Mouse (Mus musculus) stomach, embryonic 15.5 days (tissue): ENCODE results near the gene Racgap1. TPM values are rescaled to one million over a fixed set of nuclear protein-coding genes. Genes with fewer than 3 reads are reported as not detected.

Experiments used
- ATAC-seq: fragments of 200-750 bp; cut with Nextera tagmentation; 2 replicates; pipeline ENCODE4 v1.8.0; 2017; ENCODE audit warnings: low read depth, moderate number of reproducible peaks, moderate TSS enrichment; ENCODE audit not compliant: insufficient read depth, low FRiP score
- H3K27ac ChIP-seq: fragments of 300-500 bp; sonication (generic); 2 replicates; pipeline ENCODE4 v1.5.1; 2015; ENCODE audit warnings: mild to moderate bottlenecking, inconsistent platforms
- H3K27me3 ChIP-seq: fragments of 300-500 bp; sonication (generic); replicated peaks from 2 replicates; pipeline ENCODE4 v1.6.1; 2015; ENCODE audit warnings: inconsistent platforms
- H3K36me3 ChIP-seq: fragments of 300-500 bp; sonication (generic); 2 replicates; pipeline ENCODE4 v1.6.1; 2015; ENCODE audit warnings: inconsistent platforms
- H3K4me1 ChIP-seq: fragments of 300-500 bp; sonication (generic); 2 replicates; pipeline ENCODE4 v1.6.1; 2015; ENCODE audit warnings: inconsistent platforms
- H3K4me2 ChIP-seq: fragments of 300-500 bp; sonication (generic); 2 replicates; pipeline ENCODE4 v1.6.1; 2015; ENCODE audit warnings: mild to moderate bottlenecking, inconsistent platforms
- H3K4me3 ChIP-seq: fragments of 300-500 bp; sonication (generic); replicated peaks from 2 replicates; pipeline ENCODE4 v1.5.1; 2015; ENCODE audit warnings: inconsistent platforms
- H3K9ac ChIP-seq: fragments of 300-500 bp; sonication (generic); 2 replicates; pipeline ENCODE4 v1.6.1; 2015; ENCODE audit warnings: inconsistent platforms
- H3K9me3 ChIP-seq: fragments of 300-500 bp; sonication (generic); 2 replicates; pipeline ENCODE4 v1.6.1; 2016; ENCODE audit warnings: inconsistent platforms
- WGBS: fragments of 180-500 bp; shearing (Covaris S2); methylation state at CpG from one replicate; pipeline ENCODE4 v1.1.7; 2015; 5-methylcytosine and 5-hydroxymethylcytosine counted together
- polyA plus RNA-seq: library from polyadenylated mRNA; unstranded; fragments of >200 nt; fragmentation: Nextera tagmentation; extraction: Ambion mirVana; gene quantifications from 2 replicates; pipeline ENCODE4 v1.2.1, GENCODE M21; 2015

The Racgap1 gene
- 115 and 124 TPM in 2 replicates for polyA plus RNA-seq

- Histone ChIP-seq H3K4me1 (peaks cover 31% of the 10 kb centered on the region), H3K27ac (peak within 1 kb of the TSS; percentile 45), H3K4me3 (peak within 1 kb of the TSS; percentile 87), H3K9me3 (no peaks in the 10 kb centered on the region), H3K36me3 (no peaks in the 10 kb centered on the region), H3K4me2 (peak within 1 kb of the TSS; percentile 82), H3K27me3 (peaks cover 17% of the 10 kb centered on the region), H3K9ac (peak within 1 kb of the TSS; percentile 61)
- ATAC-seq = peak; percentile 94
- WGBS = under 1% methylated on average over 56 of the region's 68 CpGs
Measured at GRCm38 (mm10) chr15:99651163-99651872, at the start of gene Racgap1. Gene Racgap1 (minus strand): TSS chr15:99651656.

DNA sequence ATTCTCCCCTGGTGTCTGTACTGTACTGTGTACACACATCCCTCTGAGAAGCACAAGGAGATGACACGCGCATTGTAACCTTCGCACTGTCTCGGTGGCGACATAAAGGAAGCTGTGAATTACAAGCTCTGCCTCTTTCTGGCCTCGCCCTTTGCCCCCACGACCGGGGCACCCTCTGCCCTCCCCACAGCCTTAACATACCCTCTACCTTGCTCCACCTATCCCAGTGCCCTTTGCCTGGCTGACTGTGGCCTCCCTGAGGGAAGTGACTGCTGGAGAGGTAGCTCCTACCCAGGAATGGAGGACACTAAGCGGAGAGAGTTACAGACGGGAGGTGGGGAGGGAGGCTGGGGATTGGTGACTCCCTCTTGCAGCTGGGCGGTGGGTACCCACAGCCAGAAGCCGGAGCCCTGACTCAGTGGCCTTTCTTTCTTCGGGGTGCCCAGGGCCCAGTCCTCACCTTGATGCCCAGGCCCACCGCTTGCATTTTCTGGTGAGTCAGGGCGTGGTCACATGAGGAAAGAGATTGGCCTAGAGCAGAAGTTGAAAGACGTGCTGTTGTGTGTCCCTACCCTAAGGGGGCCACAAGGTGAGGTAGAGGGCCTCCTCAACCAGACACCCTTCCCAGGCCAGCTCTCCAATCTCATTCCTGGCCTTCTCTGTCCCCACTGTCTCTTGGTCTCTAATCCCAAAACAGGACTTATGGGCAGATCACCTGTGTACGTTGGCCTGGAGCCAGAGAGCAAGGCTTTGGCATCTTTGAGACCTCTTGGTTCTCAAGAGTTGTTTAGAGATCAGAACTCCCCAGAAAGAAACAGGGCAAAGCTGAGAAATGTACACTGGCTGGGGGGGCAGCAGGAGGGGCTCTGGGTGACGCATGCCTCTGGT lies 49.0 kb upstream of the Racgap1 start:
- H3K36me3 ChIP-seq = 0 out of 2 replicates have a peak, but pooled peaks cover 1% of the 10 kb centered on the region
- no peaks in the 10 kb centered on the region for H3K9me3 ChIP-seq
- no peak for ATAC-seq
- H3K27ac ChIP-seq = no peak overlapping the region
- H3K4me3 ChIP-seq = no peak overlapping the region
- H3K9ac ChIP-seq = no peak overlapping the region
- no peak overlapping the region for H3K4me2 ChIP-seq
- peaks cover 17% of the 10 kb centered on the region for H3K4me1 ChIP-seq
- peaks cover 18% of the 10 kb centered on the region; the same call in 1 of the 2 replicates for H3K27me3 ChIP-seq
- 85% methylated on average over 18 of the region's 18 CpGs for WGBS

DNA sequence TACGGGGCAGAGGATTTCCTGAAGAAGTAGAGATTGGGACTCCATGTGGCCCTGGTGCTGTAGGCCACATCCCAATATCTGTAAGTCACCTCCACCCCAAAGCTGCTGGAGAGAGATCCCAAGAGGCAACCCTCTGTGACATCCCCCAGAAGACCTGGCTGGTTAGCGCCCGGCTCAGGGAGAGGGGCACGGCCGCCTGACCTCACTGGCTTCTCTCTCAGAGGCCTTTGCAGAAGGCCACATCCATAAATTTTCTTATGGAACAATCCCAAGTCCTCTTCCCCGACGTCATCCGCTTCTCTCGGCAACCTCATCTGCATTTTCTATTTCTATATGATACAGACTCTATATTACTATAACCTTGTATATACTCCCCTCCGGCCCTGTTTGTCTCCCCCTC lies 48.3 kb upstream of the Racgap1 start:
- H3K4me2 ChIP-seq = no peak overlapping the region
- H3K9me3 ChIP-seq = no peaks in the 10 kb centered on the region
- no peaks in the 10 kb centered on the region for H3K36me3 ChIP-seq
- H3K27ac ChIP-seq = no peak overlapping the region
- 78% methylated on average over 10 of the region's 10 CpGs for WGBS
- no peak for ATAC-seq
- no peak overlapping the region for H3K9ac ChIP-seq
- H3K4me3 ChIP-seq = no peak overlapping the region
- peaks cover 17% of the 10 kb centered on the region for H3K4me1 ChIP-seq
- peaks cover 18% of the 10 kb centered on the region; the same call in 1 of the 2 replicates for H3K27me3 ChIP-seq

DNA sequence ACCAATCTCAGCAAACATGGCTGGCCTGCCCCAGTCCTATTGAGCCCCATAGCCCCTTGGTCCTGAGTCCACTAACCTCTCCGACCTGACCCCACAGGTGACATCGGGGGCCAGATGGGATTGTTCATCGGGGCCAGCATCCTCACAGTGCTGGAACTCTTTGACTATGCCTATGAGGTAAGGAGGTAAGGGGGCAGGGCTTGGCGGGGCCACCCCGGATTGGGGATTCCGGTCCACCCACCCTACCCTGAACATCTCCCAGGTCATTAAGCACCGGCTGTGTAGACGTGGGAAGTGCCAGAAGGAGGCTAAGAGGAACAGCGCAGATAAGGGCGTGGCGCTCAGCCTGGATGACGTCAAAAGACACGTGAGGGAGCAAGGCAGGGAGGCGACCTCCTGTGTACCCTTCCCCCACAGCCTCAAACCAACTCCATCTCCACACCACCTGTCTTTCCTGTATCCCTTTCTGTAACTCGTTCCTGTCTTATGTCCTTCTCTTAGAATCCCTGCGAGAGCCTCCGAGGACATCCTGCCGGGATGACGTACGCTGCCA lies 47.2 kb upstream of the Racgap1 start:
- no peak overlapping the region for H3K4me3 ChIP-seq
- H3K9me3 ChIP-seq = no peaks in the 10 kb centered on the region
- WGBS = 31% methylated on average over 20 of the region's 20 CpGs
- no peak overlapping the region for H3K9ac ChIP-seq
- peaks cover 18% of the 10 kb centered on the region; the same call in 1 of the 2 replicates for H3K27me3 ChIP-seq
- H3K4me1 ChIP-seq = peaks cover 17% of the 10 kb centered on the region
- H3K4me2 ChIP-seq = no peak overlapping the region
- H3K27ac ChIP-seq = no peak overlapping the region
- H3K36me3 ChIP-seq = no peaks in the 10 kb centered on the region
- ATAC-seq = no peak

- H3K4me1 ChIP-seq = 0 out of 2 replicates have a peak, but pooled peaks cover 10% of the 10 kb centered on the region
- H3K4me2 ChIP-seq = no peak overlapping the region
- no peaks in the 10 kb centered on the region for H3K9me3 ChIP-seq
- no peak overlapping the region for H3K27ac ChIP-seq
- no peak for ATAC-seq
- no peak overlapping the region for H3K9ac ChIP-seq
- WGBS = 23% methylated on average over 2 of the region's 2 CpGs
- no peak overlapping the region for H3K4me3 ChIP-seq
- H3K36me3 ChIP-seq = no peaks in the 10 kb centered on the region
- peaks cover 18% of the 10 kb centered on the region; the same call in 1 of the 2 replicates for H3K27me3 ChIP-seq
Measured at GRCm38 (mm10) chr15:99697309-99697708, 45.9 kb upstream of the Racgap1 start.

DNA sequence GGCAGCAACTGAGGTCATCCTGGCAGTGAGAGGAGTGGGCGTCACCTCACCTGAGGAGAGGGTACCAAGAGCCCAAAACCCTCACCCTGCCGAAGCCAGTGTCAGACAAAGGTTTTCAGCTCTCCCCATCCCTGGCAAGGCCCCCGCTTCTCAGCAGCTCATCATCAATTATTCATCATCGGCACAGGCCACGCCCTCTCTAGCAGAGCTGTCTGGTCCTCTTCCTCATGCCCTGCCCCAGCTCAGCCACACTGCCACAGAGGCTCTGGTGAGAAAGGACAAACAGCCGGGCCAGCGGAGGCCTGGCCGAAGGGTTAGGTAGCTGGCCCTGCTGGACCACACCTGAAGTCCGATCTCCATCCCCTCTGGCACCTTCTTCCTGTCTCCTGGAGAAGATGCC lies 40.5 kb upstream of the Racgap1 start:
- Histone ChIP-seq H3K4me1 (no peaks in the 10 kb centered on the region), H3K27me3 (peaks cover 20% of the 10 kb centered on the region), H3K9ac (no peak overlapping the region), H3K27ac (no peak overlapping the region), H3K4me2 (no peak overlapping the region), H3K4me3 (no peak overlapping the region), H3K36me3 (no peaks in the 10 kb centered on the region), H3K9me3 (no peaks in the 10 kb centered on the region)
- 0 out of 2 replicates have a peak, but pooled peaks have one; percentile 1 for ATAC-seq
- WGBS = 41% methylated on average over 9 of the region's 9 CpGs

DNA sequence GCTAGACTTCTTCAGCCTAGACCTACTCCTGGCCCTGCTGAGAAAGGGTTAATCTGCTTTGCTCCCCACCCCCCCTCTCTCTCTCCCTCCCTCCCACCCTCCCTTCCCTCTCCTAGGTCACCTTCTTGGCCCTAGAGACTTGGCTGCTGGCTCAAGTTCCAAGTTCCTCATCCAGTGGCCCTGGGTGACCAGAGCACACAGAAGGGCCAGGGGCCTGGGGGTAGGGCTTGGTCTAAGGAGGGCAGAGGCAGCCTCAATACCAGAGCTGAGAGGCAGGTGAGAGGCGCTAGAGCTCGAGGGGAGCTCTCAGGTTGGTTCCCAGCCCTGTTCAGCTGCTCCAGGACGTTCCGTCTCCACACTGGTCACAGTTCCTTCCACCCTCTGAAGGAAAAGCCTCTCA lies 39.5 kb upstream of the Racgap1 start:
- Histone ChIP-seq H3K4me2 (no peak overlapping the region), H3K27ac (no peak overlapping the region), H3K27me3 (peaks cover 12% of the 10 kb centered on the region; the same call in 1 of the 2 replicates), H3K4me3 (no peak overlapping the region), H3K9ac (no peak overlapping the region), H3K9me3 (no peaks in the 10 kb centered on the region), H3K36me3 (no peaks in the 10 kb centered on the region), H3K4me1 (no peaks in the 10 kb centered on the region)
- 29% methylated on average over 4 of the region's 4 CpGs for WGBS
- ATAC-seq = no peak

DNA sequence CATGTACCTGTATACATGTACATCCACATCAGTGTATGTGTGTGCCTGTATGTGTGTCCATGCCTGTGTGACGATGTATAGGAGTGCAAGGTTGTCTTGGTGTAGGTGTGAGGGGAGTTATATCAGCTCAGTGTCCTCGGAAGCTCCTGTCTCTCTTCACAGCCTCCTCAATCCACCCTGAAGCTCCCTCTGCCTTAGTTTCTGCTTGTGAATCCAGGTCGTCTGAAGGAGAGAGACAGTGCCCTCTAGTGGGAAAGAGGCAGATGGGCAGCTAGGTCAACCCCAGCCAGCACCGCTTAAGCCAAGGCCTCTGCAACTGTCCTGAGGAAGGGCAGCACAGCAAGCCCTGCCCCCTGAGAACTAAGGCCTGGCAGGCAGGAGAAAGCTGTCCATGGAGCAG lies 37.3 kb upstream of the Racgap1 start:
- no peak for ATAC-seq
- no peaks in the 10 kb centered on the region for H3K4me1 ChIP-seq
- no peaks in the 10 kb centered on the region for H3K36me3 ChIP-seq
- 11% methylated on average over 4 of the region's 4 CpGs for WGBS
- H3K9ac ChIP-seq = no peak overlapping the region
- peaks cover 12% of the 10 kb centered on the region; the same call in 1 of the 2 replicates for H3K27me3 ChIP-seq
- no peak overlapping the region for H3K4me3 ChIP-seq
- no peak overlapping the region for H3K4me2 ChIP-seq
- H3K27ac ChIP-seq = no peak overlapping the region
- H3K9me3 ChIP-seq = no peaks in the 10 kb centered on the region

- H3K27me3 ChIP-seq = no peaks in the 10 kb centered on the region
- no peak overlapping the region for H3K9ac ChIP-seq
- WGBS = 79% methylated on average over 5 of the region's 5 CpGs
- no peak overlapping the region for H3K27ac ChIP-seq
- H3K4me2 ChIP-seq = no peak overlapping the region
- no peak overlapping the region for H3K4me3 ChIP-seq
- no peaks in the 10 kb centered on the region for H3K4me1 ChIP-seq
- H3K36me3 ChIP-seq = no peaks in the 10 kb centered on the region
- ATAC-seq = no peak
- H3K9me3 ChIP-seq = no peaks in the 10 kb centered on the region
Measured at GRCm38 (mm10) chr15:99684156-99684555, 32.7 kb upstream of the Racgap1 start.

- Histone ChIP-seq H3K9ac (no peak overlapping the region), H3K36me3 (no peaks in the 10 kb centered on the region), H3K27me3 (no peaks in the 10 kb centered on the region), H3K27ac (no peak overlapping the region), H3K4me3 (no peak overlapping the region), H3K4me1 (peaks cover 5% of the 10 kb centered on the region; the same call in 1 of the 2 replicates), H3K4me2 (no peak overlapping the region), H3K9me3 (no peaks in the 10 kb centered on the region)
- ATAC-seq = no peak
- WGBS = 90% methylated on average over 7 of the region's 7 CpGs
Measured at GRCm38 (mm10) chr15:99682880-99683279, 31.4 kb upstream of the Racgap1 start.

DNA sequence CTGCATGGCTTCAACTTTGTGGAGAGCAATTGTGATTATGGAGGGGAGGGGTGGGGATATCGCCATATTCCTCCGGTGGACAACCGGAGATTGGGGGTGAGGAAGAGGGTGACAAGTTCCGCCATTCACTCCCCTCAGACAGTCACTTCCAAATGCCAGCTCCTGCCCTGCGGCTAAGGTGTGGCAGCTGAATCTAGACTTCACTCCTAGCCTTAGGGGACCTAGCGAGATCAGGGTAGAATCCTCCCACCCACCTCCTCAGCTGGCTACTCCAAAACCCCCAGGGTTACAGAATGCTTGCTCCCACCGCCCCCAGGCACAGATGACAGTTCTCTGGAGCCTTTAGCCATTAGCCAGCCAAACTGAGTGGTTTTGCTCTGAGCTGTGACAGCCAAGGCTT lies 27.6 kb upstream of the Racgap1 start:
- Histone ChIP-seq H3K27ac (no peak overlapping the region), H3K27me3 (no peaks in the 10 kb centered on the region; the same call in 1 of the 2 replicates), H3K9ac (no peak overlapping the region), H3K36me3 (no peaks in the 10 kb centered on the region), H3K9me3 (no peaks in the 10 kb centered on the region), H3K4me3 (no peak overlapping the region), H3K4me2 (no peak overlapping the region), H3K4me1 (peaks cover 5% of the 10 kb centered on the region; the same call in 1 of the 2 replicates)
- ATAC-seq = no peak
- WGBS = 66% methylated on average over 7 of the region's 7 CpGs
